ENCODE assay signal across 1 mouse cellular context in the genomic region with DNA sequence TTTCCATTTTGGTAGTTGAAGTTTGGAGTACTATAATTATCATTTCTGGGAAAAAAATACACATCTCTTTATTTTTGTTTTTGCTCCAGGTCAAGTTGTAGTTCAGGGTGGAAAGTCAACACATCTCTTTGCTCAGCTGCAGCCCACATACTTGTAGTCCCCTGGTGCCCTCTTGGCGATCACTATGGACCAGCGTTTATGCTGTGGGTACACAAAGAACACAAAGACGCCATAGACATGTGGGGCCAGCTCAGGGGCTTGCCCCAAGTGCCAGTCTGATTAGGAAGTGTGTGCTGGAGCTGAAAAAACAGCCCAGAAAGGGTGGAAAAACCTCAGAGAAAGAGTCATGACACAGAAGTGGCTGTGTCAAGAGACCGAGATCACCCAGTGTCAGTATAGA.
TF ChIP-seq lines count a peak whose summit lies in the region.

No protein-coding gene starts in this region.

TF ChIP-seq in CH12.LX, 34 proteins besides CTCF, POLR2A, EP300 and RAD21 (continued from another document):
- TF ChIP-seq MEF2A (IDR thresholded peaks at IDR 0.05; ENCODE audit: borderline replicate concordance, low read depth, low read length) (no peak), NELFE (IDR thresholded peaks at IDR 0.05; ENCODE audit: low read depth, low read length) (no peak)
